Mouse (Mus musculus) neural tube, embryonic 13.5 days (tissue): ENCODE measurements around the gene P2rx3. TPM values are rescaled to one million over a fixed set of nuclear protein-coding genes. Genes with fewer than 3 reads are reported as not detected.

ENCODE experiments used
- ATAC-seq: fragments of 200-750 bp; cut with Nextera tagmentation; 2 replicates; pipeline ENCODE4 v1.8.0; 2017; ENCODE audit warnings: low read depth, mild to moderate bottlenecking, moderate TSS enrichment, moderate library complexity
- H3K27ac ChIP-seq: fragments of 300-500 bp; sonication (generic); replicated peaks from 2 replicates; pipeline ENCODE4 v1.5.1; 2015; ENCODE audit warnings: moderate library complexity, mild to moderate bottlenecking, inconsistent platforms
- H3K27me3 ChIP-seq: fragments of 300-500 bp; sonication (generic); 2 replicates; pipeline ENCODE4 v1.6.1; 2015; ENCODE audit warnings: mild to moderate bottlenecking, inconsistent platforms
- H3K36me3 ChIP-seq: fragments of 300-500 bp; sonication (generic); 2 replicates; pipeline ENCODE4 v1.6.1; 2015; ENCODE audit warnings: mild to moderate bottlenecking, inconsistent platforms
- H3K4me1 ChIP-seq: fragments of 300-500 bp; sonication (generic); replicated peaks from 2 replicates; pipeline ENCODE4 v1.6.1; 2015; ENCODE audit warnings: inconsistent platforms
- H3K4me2 ChIP-seq: fragments of 300-500 bp; sonication (generic); 2 replicates; pipeline ENCODE4 v1.6.1; 2015; ENCODE audit warnings: inconsistent platforms, mild to moderate bottlenecking, moderate library complexity
- H3K4me3 ChIP-seq: fragments of 300-500 bp; sonication (generic); 2 replicates; pipeline ENCODE4 v1.5.1; 2015; ENCODE audit warnings: mild to moderate bottlenecking, inconsistent platforms
- H3K9ac ChIP-seq: fragments of 300-500 bp; sonication (generic); 2 replicates; pipeline ENCODE4 v1.6.1; 2015; ENCODE audit warnings: moderate library complexity, mild to moderate bottlenecking, inconsistent platforms
- H3K9me3 ChIP-seq: fragments of 300-500 bp; sonication (generic); 2 replicates; pipeline ENCODE4 v1.6.1; 2016; ENCODE audit warnings: inconsistent platforms
- WGBS: fragments of 180-500 bp; shearing (Covaris S2); methylation state at CpG from one replicate; pipeline ENCODE4 v1.1.7; 2015; 5-methylcytosine and 5-hydroxymethylcytosine counted together
- polyA plus RNA-seq: library from polyadenylated mRNA; unstranded; fragments of >200 nt; fragmentation: Nextera tagmentation; extraction: Ambion mirVana; gene quantifications from 2 replicates; pipeline ENCODE4 v1.2.1, GENCODE M21; 2015

The P2rx3 gene
- polyA plus RNA-seq, 1 experiment from 2014 or later = 76.0 TPM

DNA sequence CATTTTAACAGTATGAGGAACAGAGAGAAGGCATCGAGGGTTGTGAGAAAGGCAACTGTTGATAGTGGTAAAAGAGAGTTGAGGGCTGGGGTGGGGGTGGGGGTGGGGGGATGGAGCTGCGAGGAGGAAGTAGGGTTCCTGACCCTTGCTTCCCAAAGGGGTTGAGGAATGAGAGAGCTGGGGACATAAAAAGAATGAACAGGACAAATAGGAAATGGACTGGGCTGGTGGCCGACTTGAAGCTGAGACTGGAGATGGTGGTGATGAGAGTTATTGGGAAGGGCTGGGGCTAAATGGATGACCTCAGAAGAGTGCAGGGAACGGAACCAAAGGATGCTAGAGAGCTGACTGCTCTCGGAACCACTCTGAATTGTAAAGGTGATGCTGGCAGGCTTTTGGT, 19.4 kb upstream of the P2rx3 start:
- H3K27ac ChIP-seq = no peak overlapping the region
- no peak overlapping the region for H3K4me3 ChIP-seq
- peaks cover 14% of the 10 kb centered on the region for H3K4me1 ChIP-seq
- no peak overlapping the region for H3K4me2 ChIP-seq
- H3K9ac ChIP-seq = no peak overlapping the region
- H3K27me3 ChIP-seq = no peaks in the 10 kb centered on the region
- H3K36me3 ChIP-seq = peaks cover 91% of the 10 kb centered on the region
- no peaks in the 10 kb centered on the region for H3K9me3 ChIP-seq
- no peak for ATAC-seq
- 80% methylated on average over 5 of the region's 5 CpGs for WGBS

DNA sequence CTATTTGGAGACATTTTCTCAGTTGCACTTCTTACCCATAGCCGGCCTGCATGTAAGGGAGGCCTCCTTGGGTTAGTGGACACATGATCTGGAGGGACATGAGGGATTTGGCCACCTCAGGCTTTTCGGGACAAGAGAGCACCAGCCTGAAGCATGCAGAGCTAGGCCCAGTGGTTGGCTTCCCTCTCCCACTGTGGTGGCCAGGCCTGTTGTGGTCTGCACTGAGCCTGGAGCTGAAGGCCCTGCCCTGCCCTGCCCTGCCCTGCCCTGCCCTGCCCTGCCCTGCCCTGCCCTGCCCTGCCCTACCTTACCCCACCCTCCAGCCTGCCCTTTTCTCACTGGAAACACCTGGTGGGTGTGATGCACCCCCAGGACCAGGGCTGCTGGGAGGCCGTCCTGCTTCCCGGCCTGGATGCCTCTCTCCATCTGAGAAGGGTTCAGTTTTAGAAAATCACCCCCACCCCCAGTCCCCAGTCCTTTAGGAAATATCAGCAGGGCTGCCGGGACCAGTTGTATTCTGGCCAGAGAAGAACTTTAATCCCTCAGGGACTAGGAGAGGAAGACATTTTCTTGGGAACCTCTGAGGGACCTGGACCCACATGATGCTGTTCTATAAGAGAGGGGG, 16.0 kb upstream of the P2rx3 start:
- no peak overlapping the region for H3K27ac ChIP-seq
- H3K9me3 ChIP-seq = no peaks in the 10 kb centered on the region
- no peaks in the 10 kb centered on the region for H3K27me3 ChIP-seq
- WGBS = 89% methylated on average over 5 of the region's 5 CpGs
- H3K4me3 ChIP-seq = no peak overlapping the region
- peaks cover 70% of the 10 kb centered on the region for H3K36me3 ChIP-seq
- no peak overlapping the region for H3K9ac ChIP-seq
- no peak for ATAC-seq
- H3K4me2 ChIP-seq = no peak overlapping the region
- peaks cover 27% of the 10 kb centered on the region for H3K4me1 ChIP-seq

DNA sequence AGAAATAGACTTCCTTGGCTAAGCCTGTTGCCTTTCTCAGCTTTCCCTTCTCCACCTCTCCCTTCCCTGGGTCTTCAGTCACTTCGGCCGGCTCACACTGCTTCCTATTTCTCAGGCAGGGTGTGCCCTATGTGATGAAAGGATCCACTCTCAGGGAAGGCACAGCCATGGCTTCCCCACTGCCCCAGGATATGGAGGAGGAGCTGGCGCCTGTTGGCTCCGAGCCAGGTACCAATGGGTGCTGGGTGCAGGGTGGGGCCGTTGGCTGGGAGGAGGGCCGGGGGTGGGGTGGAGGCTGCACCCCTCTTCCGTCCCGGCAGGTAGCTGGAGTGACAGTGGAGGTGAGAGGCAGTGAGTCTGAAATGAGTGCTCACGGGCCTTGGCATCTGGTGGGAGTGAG, 13.5 kb upstream of the P2rx3 start:
- peaks cover 60% of the 10 kb centered on the region for H3K36me3 ChIP-seq
- H3K27me3 ChIP-seq = no peaks in the 10 kb centered on the region
- H3K4me2 ChIP-seq = peak overlapping the region; percentile 58
- H3K4me3 ChIP-seq = peak overlapping the region; percentile 25
- WGBS = 51% methylated on average over 9 of the region's 9 CpGs
- H3K9ac ChIP-seq = peak overlapping the region; percentile 85
- peak overlapping the region; percentile 94 for H3K27ac ChIP-seq
- H3K4me1 ChIP-seq = peaks cover 39% of the 10 kb centered on the region
- no peak for ATAC-seq
- no peaks in the 10 kb centered on the region for H3K9me3 ChIP-seq

DNA sequence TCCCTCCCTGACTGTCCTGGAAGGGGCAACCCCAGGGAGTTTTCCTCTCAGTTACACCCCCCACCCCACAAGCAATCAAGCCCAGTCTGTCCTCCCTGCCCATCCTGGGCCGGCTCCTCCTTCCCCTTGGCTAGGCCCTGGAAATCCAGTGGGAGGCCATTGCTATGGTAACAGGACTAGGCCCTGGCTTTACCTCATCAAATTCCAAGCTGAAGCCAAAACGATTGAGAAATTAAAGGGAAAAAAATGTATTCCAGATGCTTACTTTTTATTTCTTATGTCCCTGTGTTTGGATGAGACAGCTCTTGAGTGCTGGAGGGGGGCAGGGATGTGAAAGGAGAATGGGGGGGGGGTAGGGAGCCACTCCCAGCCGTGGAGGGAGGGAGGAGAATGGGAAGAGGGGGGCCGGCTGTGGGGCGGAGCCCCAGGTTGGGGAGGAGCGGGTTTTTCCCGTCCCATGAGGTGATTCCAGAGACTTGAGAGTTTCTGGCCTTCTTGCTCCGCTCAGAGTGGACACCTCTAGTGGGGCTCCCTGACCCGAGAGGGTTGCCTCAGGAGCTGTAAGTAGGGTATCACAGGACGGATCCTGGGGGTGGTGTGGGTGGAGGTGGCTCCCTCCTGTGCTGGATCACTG, 12.9 kb upstream of the P2rx3 start:
- Histone ChIP-seq H3K4me3 (peak overlapping the region; percentile 25), H3K4me1 (peaks cover 39% of the 10 kb centered on the region), H3K9ac (peak overlapping the region; percentile 85), H3K9me3 (no peaks in the 10 kb centered on the region), H3K36me3 (peaks cover 60% of the 10 kb centered on the region), H3K4me2 (peak overlapping the region; percentile 58), H3K27me3 (no peaks in the 10 kb centered on the region), H3K27ac (peak overlapping the region; percentile 94)
- WGBS = 8% methylated on average over 10 of the region's 10 CpGs
- peak; percentile 23; the same call in 1 of the 2 replicates for ATAC-seq

DNA sequence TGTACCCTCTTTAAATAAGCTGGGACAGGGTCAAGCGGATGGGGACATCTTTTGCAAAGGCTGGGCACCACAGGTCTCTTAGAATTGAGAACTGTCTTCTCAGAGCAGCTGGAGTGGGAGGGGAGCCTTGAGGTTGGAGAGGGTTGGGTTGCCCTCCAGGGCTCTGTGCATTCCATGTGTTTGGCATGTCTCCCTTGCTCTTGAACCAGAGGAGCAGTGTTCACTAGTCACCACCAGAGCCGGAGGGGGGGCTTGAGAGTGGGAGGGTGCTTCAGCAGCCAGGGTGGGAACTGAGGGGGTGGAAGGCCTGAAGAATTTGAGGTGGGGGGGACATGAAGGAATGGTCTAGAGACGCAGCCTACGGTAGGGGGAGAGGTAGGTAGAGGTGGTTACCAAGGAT, 12.0 kb upstream of the P2rx3 start:
- peaks cover 39% of the 10 kb centered on the region for H3K4me1 ChIP-seq

DNA sequence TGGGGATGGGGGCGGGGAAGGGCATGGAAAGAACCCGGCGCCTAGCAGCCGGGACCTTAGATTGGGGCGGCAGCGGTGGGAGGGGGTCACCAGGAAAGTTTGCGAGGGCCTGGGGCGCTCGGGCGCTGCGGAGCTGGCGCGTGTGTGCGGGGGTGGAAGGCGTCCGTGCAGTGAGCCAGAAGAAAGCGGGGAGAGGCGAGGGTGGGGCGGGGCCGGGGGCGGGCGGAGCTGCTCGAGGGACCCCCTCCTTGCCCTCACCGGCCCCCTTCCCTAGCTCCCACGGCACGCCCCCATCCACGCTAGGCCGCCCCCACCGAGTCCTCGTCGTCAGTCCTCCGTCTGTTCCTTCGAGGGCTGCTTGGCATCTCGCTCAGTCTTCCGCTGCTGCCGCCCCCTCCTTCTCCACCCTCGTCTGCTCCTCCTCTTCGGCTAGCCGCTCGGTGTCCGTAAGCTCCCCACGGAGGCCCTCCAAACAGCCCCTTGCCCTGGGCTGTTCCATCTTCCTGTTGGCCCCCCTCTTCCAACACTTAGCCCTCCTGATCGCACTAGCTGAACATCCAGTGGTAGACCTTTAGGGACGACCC, 11.0 kb upstream of the P2rx3 start:
- WGBS = under 1% methylated on average over 15 of the region's 44 CpGs
- peak; percentile 73 for ATAC-seq
- Histone ChIP-seq H3K9me3 (no peaks in the 10 kb centered on the region), H3K9ac (peak overlapping the region; percentile 85), H3K4me2 (peak overlapping the region; percentile 58), H3K4me3 (peak overlapping the region; percentile 73), H3K27ac (peak overlapping the region; percentile 94), H3K4me1 (peaks cover 39% of the 10 kb centered on the region), H3K36me3 (peaks cover 60% of the 10 kb centered on the region), H3K27me3 (no peaks in the 10 kb centered on the region)

More for the DNA sequence above, 12.0 kb upstream of the P2rx3 start:
- ATAC-seq = 0 out of 2 replicates have a peak, but pooled peaks have one; percentile 1
- Histone ChIP-seq H3K9ac (peak overlapping the region; percentile 85; the same call in 1 of the 2 replicates), H3K4me3 (peak overlapping the region; percentile 73), H3K27me3 (no peaks in the 10 kb centered on the region), H3K36me3 (peaks cover 60% of the 10 kb centered on the region), H3K4me2 (peak overlapping the region; percentile 58), H3K9me3 (no peaks in the 10 kb centered on the region), H3K27ac (peak overlapping the region; percentile 94)
- 71% methylated on average over 4 of the region's 4 CpGs for WGBS

DNA sequence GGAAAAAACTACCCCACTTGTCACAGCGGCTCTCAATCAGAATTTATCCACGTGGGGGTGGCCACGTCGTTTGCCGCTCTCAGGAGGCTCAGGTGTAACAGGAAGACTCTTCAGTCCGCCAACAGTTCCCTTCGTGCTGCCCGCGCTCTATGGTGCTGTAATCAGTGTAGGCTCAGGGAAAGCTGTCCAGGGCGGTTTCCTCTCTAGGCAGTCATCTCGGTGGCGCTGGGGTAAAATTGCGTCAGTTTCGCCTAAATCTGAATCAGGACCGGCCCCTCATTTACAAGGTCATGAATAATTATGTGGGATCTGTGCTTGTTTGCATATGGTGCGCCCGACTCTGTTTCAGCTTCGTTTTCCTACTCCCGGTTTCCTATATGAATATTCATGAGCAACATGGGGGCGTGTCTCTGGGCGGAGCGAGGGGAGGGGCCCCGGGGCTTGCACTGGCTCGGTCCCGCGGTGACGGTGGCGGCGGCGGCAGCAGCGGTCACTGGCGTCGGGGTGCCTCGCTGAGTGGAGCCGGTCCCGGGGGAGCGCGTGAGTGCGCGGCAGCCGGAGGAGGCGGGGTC, 10.4 kb upstream of the P2rx3 start, which contains the start of gene Tnks1bp1:
Gene Tnks1bp1 (plus strand): TSS at position 427 of the 572 bp plus-strand sequence.
- Histone ChIP-seq H3K27me3 (no peaks in the 10 kb centered on the region), H3K36me3 (peaks cover 60% of the 10 kb centered on the region), H3K4me2 (peak within 1 kb of the TSS; percentile 58), H3K4me1 (peaks cover 39% of the 10 kb centered on the region), H3K27ac (peak within 1 kb of the TSS; percentile 94), H3K4me3 (peak within 1 kb of the TSS; percentile 73), H3K9ac (peak within 1 kb of the TSS; percentile 85), H3K9me3 (no peaks in the 10 kb centered on the region)
- ATAC-seq = peak; percentile 90
- under 1% methylated on average over 42 of the region's 42 CpGs for WGBS

DNA sequence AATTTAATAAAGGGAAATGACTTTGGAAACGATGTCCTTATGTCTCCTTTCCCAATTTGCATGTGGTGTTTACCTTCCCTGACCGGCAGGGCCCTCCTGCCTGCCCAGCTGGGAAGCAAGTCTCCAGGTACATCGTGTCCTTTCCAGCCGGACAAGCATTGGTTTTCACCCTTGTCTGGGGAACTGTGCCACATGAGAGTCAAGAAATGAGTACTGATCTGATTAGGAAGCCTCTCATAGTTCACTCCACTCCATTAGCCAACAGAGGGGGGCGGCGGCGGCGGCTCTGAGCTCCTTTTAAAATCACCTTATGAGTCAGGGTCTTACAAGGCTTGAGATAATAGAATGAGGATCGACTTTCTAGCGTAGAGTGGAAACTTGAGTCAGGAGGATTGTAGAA, 9.8 kb upstream of the P2rx3 start:
- no peak for ATAC-seq
- 60% methylated on average over 10 of the region's 10 CpGs for WGBS
- H3K4me2 ChIP-seq = peak overlapping the region; percentile 58
- H3K27me3 ChIP-seq = no peaks in the 10 kb centered on the region
- H3K9me3 ChIP-seq = no peaks in the 10 kb centered on the region
- peak overlapping the region; percentile 94 for H3K27ac ChIP-seq
- peak overlapping the region; percentile 73 for H3K4me3 ChIP-seq
- H3K36me3 ChIP-seq = peaks cover 60% of the 10 kb centered on the region
- peaks cover 39% of the 10 kb centered on the region for H3K4me1 ChIP-seq
- peak overlapping the region; percentile 85 for H3K9ac ChIP-seq

DNA sequence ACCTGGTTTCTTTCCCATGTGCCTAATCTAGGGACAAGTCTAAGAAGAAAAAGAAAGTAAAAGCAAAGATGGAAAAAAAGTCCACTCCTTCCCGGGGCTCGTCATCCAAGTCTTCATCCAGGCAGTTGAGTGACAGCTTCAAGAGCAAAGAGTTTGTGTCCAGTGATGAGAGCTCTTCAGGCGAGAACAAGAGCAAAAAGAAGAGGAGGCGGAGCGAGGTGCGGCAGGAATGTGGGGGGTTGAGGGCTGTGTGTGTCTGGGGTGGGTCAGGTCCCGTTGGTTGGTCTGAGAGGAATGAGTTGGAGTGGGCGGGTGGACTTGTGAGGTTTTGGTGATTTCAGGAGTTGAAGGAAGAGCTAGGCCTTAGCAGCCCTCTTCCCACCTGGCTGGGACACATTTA, 9.0 kb upstream of the P2rx3 start:
- ATAC-seq = no peak
- H3K4me2 ChIP-seq = no peak overlapping the region
- peaks cover 60% of the 10 kb centered on the region for H3K36me3 ChIP-seq
- H3K4me1 ChIP-seq = peaks cover 39% of the 10 kb centered on the region
- 0 out of 2 replicates have a peak overlapping the region, but pooled peaks have one; percentile 85 for H3K9ac ChIP-seq
- 86% methylated on average over 8 of the region's 8 CpGs for WGBS
- no peaks in the 10 kb centered on the region for H3K9me3 ChIP-seq
- H3K27me3 ChIP-seq = no peaks in the 10 kb centered on the region
- H3K4me3 ChIP-seq = no peak overlapping the region
- H3K27ac ChIP-seq = no peak overlapping the region

DNA sequence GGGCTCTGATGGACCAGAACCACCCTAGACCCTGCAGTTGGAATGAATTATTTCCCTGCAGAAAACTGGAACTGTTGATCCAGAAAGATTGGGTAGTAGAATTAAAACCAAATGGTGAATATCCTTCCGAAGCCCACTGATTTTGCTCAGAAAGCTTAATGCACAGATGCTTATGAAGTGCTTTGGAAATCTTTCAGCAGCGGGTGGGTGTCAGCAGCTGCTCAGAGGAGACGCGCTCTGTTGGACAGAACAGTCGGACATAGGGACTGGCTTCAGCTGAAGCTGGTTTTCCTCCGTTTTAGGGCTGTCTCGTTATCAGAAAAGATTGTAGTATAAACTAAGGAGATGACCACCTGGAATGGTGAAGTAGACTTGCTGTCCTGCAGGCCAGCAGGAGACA, 6.4 kb upstream of the P2rx3 start:
- Histone ChIP-seq H3K36me3 (peaks cover 81% of the 10 kb centered on the region), H3K9me3 (no peaks in the 10 kb centered on the region), H3K4me1 (peaks cover 15% of the 10 kb centered on the region), H3K9ac (no peak overlapping the region), H3K4me3 (no peak overlapping the region), H3K27ac (no peak overlapping the region), H3K27me3 (no peaks in the 10 kb centered on the region), H3K4me2 (no peak overlapping the region)
- WGBS = 93% methylated on average over 7 of the region's 7 CpGs
- ATAC-seq = no peak

DNA sequence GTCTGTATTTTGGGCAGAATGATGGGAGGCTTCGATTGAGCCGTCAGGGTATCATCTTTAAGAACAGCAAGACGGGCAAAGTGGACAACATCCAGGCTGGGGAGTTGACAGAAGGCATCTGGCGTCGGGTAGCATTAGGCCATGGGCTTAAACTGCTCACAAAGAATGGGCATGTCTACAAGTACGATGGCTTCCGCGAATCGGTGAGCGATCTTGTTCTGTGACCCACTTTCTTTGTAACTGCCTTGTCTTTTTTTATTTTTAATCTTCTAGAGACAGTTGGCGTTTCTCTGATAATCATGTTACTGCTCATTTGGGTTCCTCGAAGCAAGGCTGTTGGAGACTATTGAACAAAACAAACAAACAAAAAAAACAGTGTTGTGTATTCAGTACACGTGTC, 1.1 kb upstream of the P2rx3 start:
- WGBS = 89% methylated on average over 13 of the region's 13 CpGs
- Histone ChIP-seq H3K9me3 (no peaks in the 10 kb centered on the region), H3K9ac (peak overlapping the region; percentile 92), H3K36me3 (peaks cover 42% of the 10 kb centered on the region), H3K27ac (no peak overlapping the region; the same call in 1 of the 2 replicates), H3K4me3 (peak overlapping the region; percentile 75), H3K27me3 (no peaks in the 10 kb centered on the region), H3K4me2 (peak overlapping the region; percentile 91), H3K4me1 (peaks cover 19% of the 10 kb centered on the region)
- ATAC-seq = no peak

DNA sequence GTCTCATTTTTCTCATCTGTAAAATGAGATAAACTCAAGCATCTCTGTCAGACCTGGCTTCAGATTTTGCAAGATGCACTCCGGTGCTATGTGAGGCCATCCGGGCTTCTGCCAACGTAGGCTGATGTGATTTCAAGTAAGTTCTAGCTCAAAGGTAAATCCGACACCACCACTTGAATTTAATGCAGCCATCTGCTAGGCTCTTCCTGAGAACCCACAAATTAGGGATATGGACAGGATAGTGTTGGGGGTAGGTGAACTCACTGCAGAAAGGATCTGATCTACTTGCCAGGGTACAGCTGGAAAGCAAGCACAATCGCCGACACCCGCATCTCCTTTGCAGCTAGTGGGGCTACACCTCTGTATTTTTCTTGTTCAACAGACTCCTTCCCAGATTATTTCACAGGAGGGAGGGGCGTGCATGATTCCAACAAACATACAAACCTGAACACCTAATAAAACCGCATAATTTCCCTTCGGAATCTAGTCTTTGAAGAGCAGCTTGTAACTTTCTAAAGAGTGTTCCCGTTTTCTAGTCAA, 685 bp downstream of the P2rx3 start:
- H3K27me3 ChIP-seq = no peaks in the 10 kb centered on the region
- peaks cover 19% of the 10 kb centered on the region for H3K4me1 ChIP-seq
- H3K9me3 ChIP-seq = no peaks in the 10 kb centered on the region
- H3K27ac ChIP-seq = peak overlapping the region; percentile 83
- H3K36me3 ChIP-seq = peaks cover 24% of the 10 kb centered on the region
- 9% methylated on average over 11 of the region's 11 CpGs for WGBS
- H3K4me3 ChIP-seq = peak overlapping the region; percentile 75
- H3K9ac ChIP-seq = peak overlapping the region; percentile 92
- peak; percentile 51 for ATAC-seq
- peak overlapping the region; percentile 68 for H3K4me2 ChIP-seq
